Mouse (Mus musculus): ENCODE results near the gene H2-DMa. TPM values are rescaled to one million over a fixed set of nuclear protein-coding genes. Genes with fewer than 3 reads are reported as not detected.

The H2-DMa gene
- total RNA-seq, 2 experiments from 2014 or later: 4.1 to 4.5 TPM

DNA sequence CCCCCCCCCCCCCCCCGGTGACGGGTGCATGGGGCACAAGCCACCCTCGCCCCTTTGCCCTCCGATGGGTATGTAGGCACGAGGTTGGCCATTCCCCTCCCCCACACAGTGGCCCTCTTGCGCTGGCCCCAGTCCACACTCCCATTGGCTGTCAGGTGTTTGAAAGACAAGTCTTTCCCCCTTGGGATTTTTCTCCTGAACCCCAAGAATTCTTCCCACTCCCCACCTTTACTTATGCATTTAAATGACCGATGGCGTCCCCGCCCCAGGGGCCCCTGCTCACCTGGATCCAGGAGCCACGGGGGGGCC, 2.5 kb downstream of the H2-DMa start:
- intact Hi-C loops (cut with DNase I): loop anchor here (10.0 kb wide), 2 partner anchors 437 to 483 kb away; partner anchors contain the start of genes Agpat1, Hnrnpm and Rnf5
- peak; percentile 75 to 82 for DNase-seq

DNA sequence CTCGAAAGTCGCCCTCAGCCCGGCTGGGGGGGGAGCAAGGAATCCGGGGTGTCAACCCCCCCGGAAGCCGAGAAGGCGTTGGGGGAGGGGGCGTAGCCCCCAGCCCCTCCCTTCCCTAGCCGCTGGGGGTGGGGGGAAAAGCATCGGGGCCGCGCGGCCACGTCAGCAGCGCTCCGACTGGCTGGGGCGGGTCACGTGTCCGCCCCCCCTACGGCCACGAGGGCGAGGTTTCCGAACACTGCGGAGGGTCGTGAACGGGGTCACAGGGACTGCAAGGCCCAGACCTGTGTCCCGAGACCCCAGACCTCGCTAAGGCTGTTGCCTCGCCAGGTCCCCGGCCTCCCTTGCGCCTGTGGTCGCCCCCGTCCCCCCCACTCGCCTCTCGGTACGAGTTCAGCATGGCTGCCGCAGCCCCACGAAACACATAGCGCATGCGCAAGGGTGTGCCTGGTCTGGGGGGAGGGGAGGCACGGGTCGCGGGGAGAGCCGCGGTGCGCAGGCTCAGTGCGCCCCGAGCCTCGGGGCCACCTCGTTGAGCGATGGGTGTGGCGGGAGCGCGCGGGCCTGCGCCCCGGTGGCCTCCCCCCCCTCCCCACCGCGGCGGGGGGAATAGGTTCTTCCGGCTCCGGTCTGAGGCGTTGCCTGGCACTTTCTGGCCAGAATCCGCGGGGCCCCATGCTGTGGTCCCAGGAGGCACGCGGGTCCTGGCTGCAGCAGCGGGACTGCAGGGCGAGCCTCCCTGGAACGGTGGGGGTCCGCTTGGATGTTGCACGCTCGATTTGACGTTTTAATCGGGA, 3.0 kb downstream of the H2-DMa start, which contains the start of gene Brd2:
Gene Brd2 (minus strand): TSS at position 447 of the 797 bp plus-strand sequence.
- peak; percentile 98 to 99 for DNase-seq
- intact Hi-C loops (cut with DNase I): loop anchor here (10.0 kb wide), 2 partner anchors 438 to 482 kb away; partner anchors contain the start of genes Agpat1, Hnrnpm and Rnf5

DNA sequence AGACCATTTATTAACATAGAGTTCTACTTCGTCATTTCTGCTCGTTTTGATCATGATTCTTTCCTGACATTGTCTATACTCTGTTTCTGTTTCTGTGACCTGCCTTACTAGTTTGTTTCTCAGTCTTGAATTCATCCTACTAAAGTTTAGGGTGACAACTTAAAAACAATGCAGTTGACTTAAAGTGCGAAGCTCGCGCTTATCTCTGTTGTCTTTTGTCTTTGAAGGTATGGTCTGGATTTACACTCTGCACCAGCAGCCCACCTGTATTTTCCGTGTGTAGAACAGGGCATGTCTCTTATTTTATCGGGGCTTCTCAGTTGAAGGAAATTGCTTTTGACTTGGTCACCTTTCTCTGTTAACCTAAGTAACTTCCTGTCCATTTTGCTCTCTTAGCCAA, 3.8 kb downstream of the H2-DMa start:
- no peak for DNase-seq
- intact Hi-C loops (cut with DNase I): loop anchor here (10.0 kb wide), 2 partner anchors 438 to 482 kb away; partner anchors contain the start of genes Agpat1, Hnrnpm and Rnf5

DNA sequence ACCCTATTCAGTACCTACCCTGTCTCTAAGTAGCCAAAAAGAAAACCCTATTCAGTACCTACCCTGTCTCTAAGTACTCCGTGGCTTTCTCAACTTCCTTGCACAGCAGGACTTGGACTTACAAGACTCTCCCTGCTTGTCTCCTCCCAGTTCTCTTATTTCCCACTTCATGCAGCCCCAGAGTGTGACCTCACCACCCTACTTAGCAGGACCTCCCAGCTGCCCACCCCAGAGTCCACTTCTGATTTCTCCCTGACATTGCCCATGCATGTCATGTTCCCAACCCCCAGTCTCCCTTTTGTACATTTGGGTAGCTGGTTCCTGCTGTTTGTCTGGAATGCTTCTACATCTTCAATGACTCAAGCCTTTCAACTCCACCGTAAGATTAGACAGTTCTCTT, 4.2 kb downstream of the H2-DMa start:
- DNase-seq: peak; percentile 61
- intact Hi-C loops (cut with DNase I): loop anchor here (10.0 kb wide), 2 partner anchors 439 to 481 kb away; partner anchors contain the start of genes Agpat1, Hnrnpm and Rnf5

DNA sequence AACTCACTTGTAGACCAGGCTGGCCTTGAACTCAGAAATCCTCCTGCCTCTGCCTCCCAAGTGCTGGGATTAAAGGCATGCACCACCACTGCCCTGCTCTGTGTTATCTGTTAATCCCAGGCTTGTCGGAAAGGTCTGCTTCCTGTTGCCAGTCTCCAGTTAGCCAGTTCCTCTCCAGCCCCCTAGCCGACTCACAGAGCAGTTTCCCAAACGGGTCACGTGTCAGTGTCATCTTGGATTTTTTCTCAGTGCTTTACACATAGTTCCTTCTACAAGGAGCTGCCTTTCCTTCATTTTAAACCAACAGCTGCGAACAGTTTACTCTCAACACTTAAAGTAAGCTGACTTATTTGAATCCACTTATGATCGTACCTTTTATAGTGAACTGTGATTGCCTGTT, 5.3 kb downstream of the H2-DMa start:
- intact Hi-C loops (cut with DNase I): loop anchor here (10.0 kb wide), 2 partner anchors 440 to 480 kb away; partner anchors contain the start of genes Agpat1, Hnrnpm and Rnf5
- DNase-seq: no peak

DNA sequence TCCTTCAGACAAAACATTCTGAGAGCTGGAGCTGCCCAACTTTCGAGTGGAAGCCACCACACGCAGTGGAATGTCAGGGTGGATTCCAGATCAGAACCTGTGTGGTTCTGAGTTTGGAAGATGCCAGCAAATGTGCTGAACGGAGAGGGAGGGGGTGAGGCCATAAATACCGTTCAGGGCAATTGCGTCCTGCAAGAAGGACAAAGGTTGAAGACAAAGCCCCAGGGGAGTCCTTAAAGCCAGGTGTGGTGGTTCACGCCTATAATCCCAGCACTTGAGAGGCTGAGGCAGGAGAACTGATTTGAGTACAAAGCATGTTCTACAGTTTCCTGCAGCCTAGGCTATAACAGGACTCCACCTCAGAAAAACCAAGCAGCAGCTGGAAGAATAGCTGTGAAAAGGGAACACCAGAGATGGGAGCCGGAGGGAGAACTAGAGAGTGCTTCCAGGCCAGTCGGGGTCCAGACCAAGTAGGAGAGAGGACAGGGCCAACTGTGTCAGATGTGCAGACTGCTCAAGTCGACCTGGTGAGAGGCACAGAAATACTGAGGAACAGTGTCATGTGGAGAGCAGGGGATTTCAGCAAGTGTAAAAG, 7.6 kb downstream of the H2-DMa start:
- no peak for DNase-seq
- intact Hi-C loops (cut with DNase I): loop anchor here (10.0 kb wide), 2 partner anchors 442 to 478 kb away; partner anchors contain the start of genes Agpat1, Hnrnpm and Rnf5

DNA sequence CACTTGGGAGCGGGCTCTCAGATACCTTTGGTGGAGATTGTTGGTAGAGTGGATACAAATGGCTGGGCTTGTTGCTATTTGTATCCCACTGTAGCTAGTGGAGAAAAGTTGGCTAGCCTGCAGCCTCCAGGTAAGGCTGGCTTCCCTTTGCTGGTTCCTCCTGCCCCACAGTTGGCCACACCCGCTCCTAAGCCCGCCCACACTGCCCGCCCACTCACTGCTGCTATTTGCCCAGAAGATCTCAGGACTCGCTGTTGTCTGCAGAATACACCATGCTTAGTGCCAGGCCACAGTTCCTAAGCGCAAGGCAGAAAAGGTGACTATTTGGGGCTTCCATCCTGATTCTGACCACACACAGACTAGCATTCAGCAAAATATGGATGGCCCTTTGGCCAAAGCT, 8.1 kb downstream of the H2-DMa start:
- intact Hi-C loops (cut with DNase I): loop anchor here (10.0 kb wide), 2 partner anchors 443 to 477 kb away; partner anchors contain the start of genes Agpat1, Hnrnpm and Rnf5
- peak; percentile 37 to 57 for DNase-seq

DNA sequence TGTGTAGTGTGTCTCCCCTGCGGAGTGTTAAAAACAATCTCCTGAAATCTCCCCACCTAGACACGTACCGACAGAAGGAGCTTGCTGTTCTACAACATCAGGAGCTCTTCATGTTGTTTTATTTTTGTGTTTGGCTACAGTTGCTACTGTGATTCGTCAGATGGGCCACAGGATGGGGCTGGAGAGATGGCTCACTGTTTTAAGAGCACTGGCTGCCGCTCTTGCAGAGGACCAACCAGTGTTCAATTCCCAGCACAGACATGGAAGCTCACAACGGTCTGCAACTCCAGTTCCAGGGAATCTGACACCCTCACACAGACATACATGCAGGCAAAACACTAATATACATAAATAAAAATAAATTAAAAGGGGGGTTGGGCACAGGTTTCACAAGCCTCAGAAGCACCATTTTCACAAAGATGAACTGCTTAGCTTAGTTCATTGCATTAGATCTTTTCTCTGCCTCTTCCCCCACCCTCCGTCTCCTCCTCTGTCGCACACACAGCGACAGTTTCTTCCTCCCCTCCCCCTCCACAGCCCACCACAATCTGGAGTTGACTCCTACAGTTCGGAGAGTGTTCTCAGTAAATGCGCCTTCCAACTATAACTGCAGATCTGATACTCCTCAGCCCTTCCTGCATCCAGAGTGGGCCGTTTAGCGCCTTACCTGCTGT, 9.1 kb downstream of the H2-DMa start:
- no peak for DNase-seq
- intact Hi-C loops (cut with DNase I): loop anchor here (10.0 kb wide), 2 partner anchors 444 to 476 kb away; partner anchors contain the start of genes Agpat1, Hnrnpm and Rnf5

DNA sequence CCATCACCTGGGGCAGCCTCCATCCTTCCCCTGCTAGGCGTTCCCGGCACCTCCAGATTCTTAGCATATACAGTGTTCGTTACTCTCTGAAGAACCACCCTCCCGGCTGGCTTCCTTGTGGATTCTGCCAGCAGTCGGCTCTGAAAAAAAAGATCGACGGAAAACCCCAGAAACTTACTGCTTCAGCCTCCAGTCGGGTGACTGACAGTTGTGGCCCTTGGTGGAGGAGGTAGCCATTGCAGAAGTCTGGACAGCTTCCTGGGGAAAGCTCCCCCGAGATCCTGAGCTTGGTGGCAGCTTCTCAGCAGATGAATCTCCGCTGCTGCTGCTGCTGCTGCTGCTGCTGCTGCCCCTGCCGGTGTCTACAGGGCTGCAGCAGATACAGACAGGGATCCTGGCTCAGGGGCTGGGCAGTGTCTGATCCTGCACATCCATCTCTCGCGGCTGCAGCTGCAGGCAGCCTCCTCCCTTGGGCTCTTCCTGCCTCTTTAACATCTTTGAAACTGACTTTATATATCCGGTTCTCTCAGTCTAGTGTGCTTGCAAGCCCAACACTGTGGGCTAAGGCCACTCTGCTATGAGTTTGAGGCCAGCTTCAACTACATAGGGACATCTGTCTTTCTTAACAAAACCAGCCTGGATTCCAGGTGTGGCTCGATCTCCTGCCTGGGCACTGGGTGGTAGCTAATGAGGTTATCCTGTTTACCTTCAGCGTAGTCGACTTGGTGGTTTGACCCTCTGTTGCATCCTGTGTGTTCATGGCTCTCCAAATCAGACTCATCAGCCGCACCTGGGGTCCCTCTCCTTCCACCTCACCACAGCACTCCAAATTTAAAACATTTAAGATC, 9.8 kb downstream of the H2-DMa start:
- intact Hi-C loops (cut with DNase I): loop anchor here (10.0 kb wide), 2 partner anchors 444 to 476 kb away; partner anchors contain the start of genes Agpat1, Hnrnpm and Rnf5
- no peak for DNase-seq

DNA sequence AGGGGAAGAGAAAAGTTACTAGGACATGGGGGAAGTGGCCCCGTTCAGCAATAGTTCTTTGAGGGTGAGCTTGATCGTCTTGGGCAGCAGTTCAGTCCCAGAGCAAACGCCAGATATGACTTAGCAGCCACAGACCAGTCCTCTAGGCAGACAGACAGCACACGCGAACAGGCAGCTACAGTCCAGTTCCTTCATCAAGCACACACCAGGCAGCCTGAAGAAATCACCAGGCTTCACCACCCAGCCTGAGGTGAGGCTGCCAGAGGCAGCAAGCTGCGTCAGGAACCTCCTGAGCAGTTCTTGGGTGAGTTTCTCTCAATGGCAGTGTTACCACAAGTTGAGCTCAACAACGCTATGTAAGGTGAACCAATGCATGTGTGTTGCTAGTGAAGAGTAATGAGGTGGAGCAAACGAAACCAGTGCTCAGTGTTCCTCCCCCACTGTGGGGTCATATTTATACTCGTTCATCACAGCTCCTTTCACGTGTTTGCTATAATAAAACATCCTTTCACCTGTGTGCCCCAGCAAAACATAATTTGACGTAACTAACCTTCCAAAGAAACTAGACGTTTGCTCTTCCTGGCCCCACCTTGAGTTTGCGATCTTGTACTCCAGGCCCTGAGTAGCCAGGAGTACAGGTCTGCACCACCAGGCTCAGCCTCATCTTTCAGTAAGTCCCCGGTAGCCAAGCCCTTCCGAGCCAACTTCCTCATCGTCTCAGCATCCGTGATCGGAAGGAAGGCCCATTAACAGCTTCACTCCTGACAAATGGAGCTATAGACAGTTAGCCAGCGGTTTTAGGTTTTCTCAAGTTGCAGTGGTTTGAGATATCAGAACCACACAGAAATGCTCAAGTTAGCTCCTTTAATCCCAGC, 11.0 kb downstream of the H2-DMa start:
- no peak for DNase-seq
- intact Hi-C loops (cut with DNase I): no loop called here

DNA sequence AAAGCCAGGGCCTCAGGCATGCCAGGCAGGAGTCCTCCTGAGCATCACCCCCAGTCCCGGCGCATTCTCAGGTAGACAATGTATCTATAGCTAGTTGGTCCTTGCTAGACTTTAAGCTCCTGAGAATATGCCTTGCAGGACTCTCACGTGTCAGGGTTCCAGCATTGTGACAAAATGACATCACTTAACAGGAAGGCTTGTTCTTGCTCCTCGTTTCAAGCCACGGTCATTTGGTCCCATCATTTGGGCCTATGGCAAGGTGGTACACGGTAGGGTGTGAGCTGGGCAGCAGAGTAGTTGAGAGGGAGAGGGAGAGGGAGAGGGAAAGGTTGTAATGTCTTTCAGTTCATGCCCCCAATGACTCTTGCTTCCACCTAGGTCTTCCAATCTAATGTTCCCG, 12.6 kb downstream of the H2-DMa start:
- peak in 1 of 2 experiments; percentile 4 for DNase-seq
- intact Hi-C loops (cut with DNase I): no loop called here

DNA sequence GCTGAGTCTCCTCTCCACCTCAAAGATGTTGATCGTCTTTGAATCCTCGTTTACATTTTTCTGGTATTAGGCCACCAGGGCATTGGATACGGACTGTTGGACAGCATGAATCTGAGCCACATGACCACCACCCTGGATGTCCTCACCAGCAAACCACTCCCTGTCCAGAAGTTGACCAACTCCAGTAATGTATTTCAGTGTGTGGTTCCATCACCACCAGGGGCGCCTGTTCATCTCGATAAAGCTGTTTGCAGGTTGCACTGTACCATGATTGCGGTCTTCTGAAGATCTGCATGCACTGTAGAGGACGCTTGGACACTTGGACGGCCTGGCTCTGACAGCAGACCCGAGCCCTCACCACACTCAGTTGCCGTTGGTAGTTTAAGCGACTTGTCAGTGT, 13.9 kb downstream of the H2-DMa start:
- intact Hi-C loops (cut with DNase I): no loop called here
- peak in 1 of 2 experiments; percentile 38 for DNase-seq

DNA sequence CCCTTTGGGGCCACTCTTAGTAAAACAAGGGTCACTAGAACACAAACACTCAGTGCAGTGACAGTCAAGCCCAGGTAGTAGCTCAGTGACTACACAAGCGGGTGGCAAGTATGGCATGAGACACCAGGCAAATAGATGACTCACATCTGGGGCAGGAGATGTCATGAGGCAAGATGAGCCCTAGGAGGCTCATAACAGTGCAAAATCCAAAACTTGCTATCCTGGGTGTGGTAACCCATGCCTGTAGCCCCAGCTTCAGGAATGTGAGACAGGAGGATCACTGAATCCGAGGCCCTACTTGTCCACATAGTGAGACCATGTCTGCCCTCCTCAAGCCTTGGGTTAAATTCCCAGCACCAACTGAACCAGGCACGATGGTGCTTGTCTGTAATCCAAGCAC, 15.1 kb downstream of the H2-DMa start:
- intact Hi-C loops (cut with DNase I): loop anchor here (2.0 kb wide), 1 partner anchor 34 kb away; no protein-coding TSS in a partner anchor
- DNase-seq: no peak

DNA sequence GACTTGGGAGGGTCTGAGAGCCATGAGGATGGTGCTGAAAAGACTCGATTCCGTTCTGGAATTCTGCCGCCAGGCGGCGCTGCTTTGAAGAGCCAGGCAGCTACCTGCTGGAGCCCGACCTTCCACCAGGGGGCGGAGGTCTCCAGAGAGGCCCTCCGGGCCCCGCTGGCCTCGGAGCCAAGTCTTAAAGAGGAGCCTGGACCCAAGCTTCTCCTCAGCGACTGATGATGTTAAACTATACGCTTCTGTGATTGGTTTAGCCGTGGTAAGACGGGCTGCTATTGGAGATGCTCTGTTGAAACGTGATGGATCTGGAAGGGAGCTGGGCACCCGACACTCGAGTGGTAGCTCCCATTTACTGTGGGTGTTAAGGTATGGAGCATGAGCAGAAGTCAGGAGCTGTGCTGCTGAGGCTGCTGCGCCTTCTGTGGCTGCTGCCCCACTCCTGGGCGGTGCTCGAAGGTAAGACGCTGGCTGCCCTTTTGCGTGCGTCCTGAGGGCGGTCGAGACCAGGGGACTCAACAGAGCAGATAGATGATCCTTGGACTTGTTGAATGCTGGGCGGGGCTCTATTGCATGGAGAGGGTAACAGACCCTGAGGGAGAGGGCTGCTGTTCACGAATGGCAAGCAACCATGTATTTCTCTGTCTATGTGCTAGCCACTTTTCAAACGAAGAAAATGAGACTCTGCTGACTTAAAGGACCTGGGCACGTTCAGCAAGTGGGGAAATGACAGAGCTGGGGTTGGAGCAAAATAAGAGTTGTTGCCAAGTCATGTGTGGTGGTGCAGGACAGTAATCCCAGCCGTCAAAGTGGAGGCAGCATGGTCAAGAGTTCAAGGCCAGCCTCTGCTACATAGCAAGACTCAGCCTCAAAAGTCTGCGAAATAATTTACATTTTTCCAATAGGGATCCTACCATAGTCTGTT, 16.2 kb downstream of the H2-DMa start:
- intact Hi-C loops (cut with DNase I): loop anchor here (1.0 to 2.0 kb wide), 2 partner anchors 35 kb away; no protein-coding TSS in a partner anchor
- DNase-seq: peak; percentile 99 to 100

DNA sequence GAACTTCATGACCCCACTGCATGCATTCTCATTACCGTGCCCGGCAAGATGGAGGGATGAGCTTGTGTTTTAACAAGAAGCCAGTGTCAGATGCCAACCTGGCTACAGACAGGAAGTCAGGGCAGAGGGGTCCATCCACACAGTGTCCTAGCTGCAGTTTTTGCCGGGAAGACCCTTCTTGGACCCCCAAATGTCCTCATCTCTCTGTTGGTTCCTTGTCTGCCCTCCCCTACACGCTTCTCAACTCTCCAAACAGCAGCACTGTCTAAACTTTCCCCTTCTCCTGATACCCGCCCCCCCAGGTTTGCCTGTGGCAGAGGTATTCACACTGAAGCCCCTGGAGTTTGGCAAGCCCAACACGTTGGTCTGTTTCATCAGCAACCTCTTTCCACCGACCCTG, 18.3 kb downstream of the H2-DMa start:
- no peak for DNase-seq
- intact Hi-C loops (cut with DNase I): no loop called here

DNA sequence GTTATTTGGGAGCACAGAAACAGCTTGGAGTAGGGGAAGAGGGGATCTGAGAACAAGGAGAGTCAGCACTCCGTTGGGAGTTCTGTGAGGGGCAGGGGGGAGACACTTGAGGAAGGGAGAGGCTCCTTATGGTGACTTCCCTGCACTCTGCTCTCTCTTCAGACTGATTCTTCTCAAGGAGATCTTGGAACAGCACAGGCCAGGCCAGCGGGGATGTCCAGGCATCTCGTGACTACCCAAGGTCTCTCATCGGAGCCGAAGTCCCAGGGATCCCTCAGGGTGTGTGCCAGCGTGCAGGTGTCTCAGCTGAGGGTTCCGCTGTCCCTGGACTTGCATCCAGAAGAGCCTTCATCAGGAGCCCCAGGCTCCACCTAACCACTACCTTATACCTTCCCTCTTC, 19.3 kb downstream of the H2-DMa start:
- intact Hi-C loops (cut with DNase I): no loop called here
- peak in 1 of 2 experiments; percentile 3 for DNase-seq

DNA sequence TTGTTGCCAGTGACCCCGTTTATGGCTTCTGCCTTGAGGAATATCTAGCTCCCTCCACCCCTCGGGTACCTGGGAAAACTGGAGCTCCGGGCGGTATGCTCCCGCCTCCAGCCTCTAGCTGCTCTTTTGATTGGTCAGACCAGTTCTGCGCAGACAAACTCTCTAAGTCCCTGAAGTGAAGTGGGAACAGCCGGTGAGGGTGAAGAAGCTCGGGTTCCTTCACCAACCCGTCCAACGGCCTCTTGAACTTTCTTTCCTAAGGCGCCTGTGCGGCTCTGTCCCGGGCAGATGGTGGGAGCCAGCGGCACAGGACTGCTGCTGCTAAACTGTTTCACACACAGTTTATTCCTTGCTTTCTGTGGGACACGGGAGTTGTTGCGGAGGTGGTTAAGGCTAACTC, 20.1 kb downstream of the H2-DMa start:
- intact Hi-C loops (cut with DNase I): no loop called here
- peak; percentile 16 to 51 for DNase-seq

DNA sequence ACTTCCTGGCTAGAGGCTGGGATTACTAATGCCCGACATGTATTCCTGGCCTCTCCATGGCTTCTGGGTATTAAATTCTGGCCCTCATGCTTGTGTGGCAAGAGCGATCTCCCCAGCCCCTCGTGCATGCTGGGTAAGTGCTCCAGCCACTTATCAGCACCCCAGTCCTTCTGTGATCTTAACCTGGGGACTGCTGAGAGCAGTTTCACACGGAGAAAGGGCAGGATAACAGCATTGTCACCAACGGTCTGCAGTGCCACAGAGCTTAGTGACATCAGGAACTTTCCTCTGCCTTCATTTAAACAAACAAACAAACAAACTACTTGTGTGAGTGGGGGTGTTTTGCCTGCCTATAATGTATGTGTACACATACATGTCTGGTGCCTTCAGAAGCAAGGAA, 20.9 kb downstream of the H2-DMa start:
- intact Hi-C loops (cut with DNase I): loop anchor here (10.0 kb wide), 1 partner anchor 415 kb away; no protein-coding TSS in a partner anchor
- no peak for DNase-seq
